Comparison of ENCODE assay signal across 12 mouse cellular contexts in genomic region chr1:160259884-160260283, GRCm38 (mm10). TPM values are rescaled to one million over a fixed set of nuclear protein-coding genes. Genes with fewer than 3 reads are reported as not detected.
DNase-seq lines count a peak whose midpoint lies in the region; ATAC-seq and TF ChIP-seq lines count a peak whose summit lies in the region.
"Had no signal": no experiment of that assay in that cellular context is flagged by ENCODE, and none has a peak within 500 bp of the region (broad histone marks: within the 10 kb centered on the region; RNA-seq: fewer than 3 reads in every experiment).

No protein-coding gene starts in this region.

- no peak overlapping the region for H3K4me2 ChIP-seq in limb, embryonic 14.5 days (replicated peaks; ENCODE audit: low read depth, low read length, severe bottlenecking)
- H3K4me2 ChIP-seq in intestine, postnatal 0 days (replicated peaks; ENCODE audit: low read depth), result no peak overlapping the region
- no peak overlapping the region for H3K4me2 ChIP-seq in midbrain, embryonic 15.5 days

- no peaks in the 10 kb centered on the region for H3K9me3 ChIP-seq in limb, embryonic 14.5 days (ENCODE audit: control insufficient read depth, low read length)
- no peaks in the 10 kb centered on the region for H3K9me3 ChIP-seq in limb, embryonic 10.5 days (replicated peaks)
- H3K9me3 ChIP-seq in intestine, postnatal 0 days (ENCODE audit: control insufficient read depth), result no peaks in the 10 kb centered on the region
- H3K9me3 ChIP-seq in midbrain, embryonic 15.5 days, result no peaks in the 10 kb centered on the region

- intact Hi-C loops in gastrocnemius, postnatal 14 days (cut with DNase I; ENCODE audit: low total_unique reads), result no loop called here

- H3K9ac ChIP-seq in limb, embryonic 14.5 days (ENCODE audit: low read depth, low read length, severe bottlenecking), result no peak overlapping the region
- H3K9ac ChIP-seq in intestine, postnatal 0 days (ENCODE audit: low read depth, low read length), result no peak overlapping the region
- H3K9ac ChIP-seq in midbrain, embryonic 15.5 days, result no peak overlapping the region

- TF ChIP-seq POLR2A in limb, embryonic 14.5 days (IDR thresholded peaks at IDR 0.05; ENCODE audit: borderline replicate concordance, extremely low read depth, insufficient read depth, insufficient read length), result no peak

- peak; percentile 37 for DNase-seq in limb, embryonic 14.5 days (ENCODE audit: low spot score)
- no peak for DNase-seq in limb, embryonic 10.5 days (ENCODE audit: low spot score)
- peak; percentile 41 to 53 for DNase-seq in cerebellum, postnatal 36 days
- no peak for DNase-seq in MN1 (ENCODE audit: low spot score)
- no peak for DNase-seq in gastrocnemius, postnatal 14 days
- DNase-seq in layer of hippocampus, adult 18-20 months (ENCODE audit: low spot score in 2 of 2), result no peak
- DNase-seq: adrenal gland, postnatal 10 days had no signal

- H3K27me3 ChIP-seq in limb, embryonic 14.5 days (ENCODE audit: control insufficient read depth, insufficient read depth, low read length), result no peaks in the 10 kb centered on the region
- H3K27me3 ChIP-seq in limb, embryonic 10.5 days (ENCODE audit: low read depth, poor library complexity, severe bottlenecking), result no peaks in the 10 kb centered on the region
- H3K27me3 ChIP-seq in intestine, postnatal 0 days (replicated peaks; ENCODE audit: control insufficient read depth, insufficient read depth, low read length), result no peaks in the 10 kb centered on the region
- H3K27me3 ChIP-seq in midbrain, embryonic 15.5 days (replicated peaks), result no peaks in the 10 kb centered on the region
- H3K27me3 ChIP-seq: CH12.LX had no signal

- no peaks in the 10 kb centered on the region for H3K36me3 ChIP-seq in limb, embryonic 14.5 days (ENCODE audit: control insufficient read depth, insufficient read depth, low read length)
- H3K36me3 ChIP-seq in limb, embryonic 10.5 days, result no peaks in the 10 kb centered on the region
- no peaks in the 10 kb centered on the region for H3K36me3 ChIP-seq in intestine, postnatal 0 days (ENCODE audit: control insufficient read depth, insufficient read depth)
- H3K36me3 ChIP-seq in midbrain, embryonic 15.5 days (replicated peaks), result peaks cover 8% of the 10 kb centered on the region; the same call in 1 of the 2 replicates

- H3K27ac ChIP-seq in limb, embryonic 14.5 days (replicated peaks; ENCODE audit: low read depth, low read length), result no peak overlapping the region
- H3K27ac ChIP-seq in limb, embryonic 10.5 days, result no peak overlapping the region
- H3K27ac ChIP-seq in intestine, postnatal 0 days (ENCODE audit: low read depth, low read length), result no peak overlapping the region
- H3K27ac ChIP-seq in midbrain, embryonic 15.5 days, result peak overlapping the region; percentile 50; the same call in 1 of the 2 replicates
- H3K27ac ChIP-seq: kidney, postnatal 0 days; macrophage had no signal

- no peak for TF ChIP-seq CTCF in intestine, postnatal 0 days (IDR thresholded peaks at IDR 0.05; ENCODE audit: low read depth)

- WGBS in limb, embryonic 14.5 days, result 41% methylated on average over 7 of the region's 7 CpGs
- WGBS in limb, embryonic 10.5 days, result 70% methylated on average over 7 of the region's 7 CpGs
- WGBS in intestine, postnatal 0 days, result 28% methylated on average over 7 of the region's 7 CpGs
- 32% methylated on average over 7 of the region's 7 CpGs for WGBS in midbrain, embryonic 15.5 days

- H3K4me1 ChIP-seq in limb, embryonic 14.5 days (ENCODE audit: control insufficient read depth, insufficient read depth, low read length), result peaks cover 3% of the 10 kb centered on the region; the same call in 1 of the 2 replicates
- peaks cover 21% of the 10 kb centered on the region for H3K4me1 ChIP-seq in limb, embryonic 10.5 days
- H3K4me1 ChIP-seq in intestine, postnatal 0 days (replicated peaks; ENCODE audit: control insufficient read depth, insufficient read depth, low read length), result no peaks in the 10 kb centered on the region
- peaks cover 14% of the 10 kb centered on the region; the same call in 1 of the 2 replicates for H3K4me1 ChIP-seq in midbrain, embryonic 15.5 days

- H3K4me3 ChIP-seq in limb, embryonic 14.5 days (replicated peaks; ENCODE audit: low read length), result no peak overlapping the region
- no peak overlapping the region for H3K4me3 ChIP-seq in limb, embryonic 10.5 days
- no peak overlapping the region for H3K4me3 ChIP-seq in intestine, postnatal 0 days (ENCODE audit: low read depth, low read length)
- no peak overlapping the region for H3K4me3 ChIP-seq in midbrain, embryonic 15.5 days

- ATAC-seq in limb, embryonic 14.5 days (ENCODE audit: low FRiP score, low read depth), result no peak
- ATAC-seq in intestine, postnatal 0 days, result peak; percentile 46; the same call in 1 of the 2 replicates
- peak; percentile 93 for ATAC-seq in midbrain, embryonic 15.5 days (replicated peaks)

RNA-seq across cellular contexts. Expression of gene Cacybp, which starts 47.2 kb away (rescaled TPM):
- polyA plus RNA-seq in limb, embryonic 14.5 days (2012; rRNA removed), result 34.7 and 60.5 TPM in 2 replicates
- polyA plus RNA-seq in limb, embryonic 14.5 days (2014; fragmentation: Nextera tagmentation; extraction: Ambion mirVana), result 194 and 200 TPM in 2 replicates
- 312 and 387 TPM in 2 replicates for polyA plus RNA-seq in limb, embryonic 10.5 days (2016; fragmentation: Nextera tagmentation; extraction: Ambion mirVana)
- polyA plus RNA-seq in intestine, postnatal 0 days (2015; fragmentation: Nextera tagmentation; extraction: Ambion mirVana), result 98.0 and 104 TPM in 2 replicates
- 242 and 256 TPM in 2 replicates for polyA plus RNA-seq in midbrain, embryonic 15.5 days (2015; fragmentation: Nextera tagmentation; extraction: Ambion mirVana)
- 10 to 100 TPM; 33.6 to 37.9 TPM for total RNA-seq in gastrocnemius, postnatal 14 days (2021)
- 10 to 100 TPM; 88.5 to 95.7 TPM for total RNA-seq in layer of hippocampus, adult 18-20 months (2021)

Comparison
In these comparisons a context has a peak if more than half of its experiments do, and no peak if none do; other contexts are left out.
1. DNase-seq: peak in limb, embryonic 14.5 days (single experiment) and cerebellum, postnatal 36 days (2 of 2); none in limb, embryonic 10.5 days (single experiment), MN1 (single experiment), gastrocnemius, postnatal 14 days (single experiment) and layer of hippocampus, adult 18-20 months (0 of 2).